Mouse (Mus musculus) ovary, postnatal 14 days (tissue): ENCODE results near the gene Zfp74.

ENCODE experiments used
- DNase-seq: peaks from one replicate; pipeline ENCODE4 v3.0.0; 2022; ENCODE audit warnings: low spot score

Gene Zfp74

DNA sequence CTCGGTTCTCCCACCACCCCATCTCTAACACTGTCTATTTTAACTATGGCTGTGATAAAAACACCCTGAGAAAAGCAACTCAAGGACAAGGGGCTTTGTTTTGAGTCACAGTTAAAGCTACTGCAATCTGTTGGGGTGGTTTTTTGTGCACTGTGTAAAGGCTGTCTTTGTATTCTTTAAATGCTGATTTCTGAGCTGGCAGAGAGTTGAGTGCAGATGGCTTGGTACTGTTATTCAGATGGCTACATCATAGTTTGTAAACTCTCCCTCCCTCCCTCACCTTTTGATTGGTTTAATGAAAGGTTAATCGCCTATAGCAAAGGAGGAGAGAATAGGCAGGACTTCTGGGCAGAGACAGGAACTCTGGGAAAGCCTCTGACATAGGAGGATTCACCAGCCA lies 9.7 kb downstream of the Zfp74 start:
- DNase-seq: no peak

DNA sequence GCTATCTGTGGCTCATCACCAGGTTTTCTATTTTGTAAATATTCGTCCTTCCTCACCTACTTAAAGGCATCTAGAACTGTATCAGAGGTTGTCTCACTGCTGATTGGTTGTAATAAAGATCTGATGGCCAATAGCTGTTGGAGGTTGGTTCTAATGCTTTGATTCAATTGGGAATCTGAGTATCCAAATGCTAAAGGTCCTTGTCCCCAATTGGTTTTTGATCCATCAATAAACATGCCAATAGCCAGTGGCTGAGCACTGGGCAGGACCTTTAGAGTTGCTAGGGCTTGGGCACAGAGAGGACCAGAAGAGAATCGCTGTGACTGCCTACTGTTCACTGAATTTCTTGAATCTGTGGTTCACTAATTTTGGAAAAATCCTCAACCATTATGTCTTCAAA lies 10.2 kb downstream of the Zfp74 start:
- DNase-seq: no peak

DNA sequence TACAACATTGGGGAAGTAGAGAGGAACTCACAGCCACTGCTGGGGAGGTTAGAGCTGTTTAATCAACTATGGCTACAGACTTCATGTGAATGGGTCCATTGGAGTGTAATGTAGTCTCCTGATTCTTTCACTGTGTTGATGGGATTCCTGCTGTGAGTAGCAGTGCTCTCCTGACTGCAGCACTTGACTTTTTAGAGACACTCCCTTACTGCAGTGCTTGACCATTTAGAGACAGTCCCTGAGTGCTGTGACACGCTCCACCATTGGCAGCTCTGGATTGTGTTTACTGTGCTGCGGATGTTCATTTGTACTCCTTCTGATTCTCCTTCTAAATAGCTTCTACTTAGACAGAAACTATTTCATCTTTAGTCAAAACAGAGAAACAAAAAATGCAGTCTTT lies 11.1 kb downstream of the Zfp74 start:
- no peak for DNase-seq

DNA sequence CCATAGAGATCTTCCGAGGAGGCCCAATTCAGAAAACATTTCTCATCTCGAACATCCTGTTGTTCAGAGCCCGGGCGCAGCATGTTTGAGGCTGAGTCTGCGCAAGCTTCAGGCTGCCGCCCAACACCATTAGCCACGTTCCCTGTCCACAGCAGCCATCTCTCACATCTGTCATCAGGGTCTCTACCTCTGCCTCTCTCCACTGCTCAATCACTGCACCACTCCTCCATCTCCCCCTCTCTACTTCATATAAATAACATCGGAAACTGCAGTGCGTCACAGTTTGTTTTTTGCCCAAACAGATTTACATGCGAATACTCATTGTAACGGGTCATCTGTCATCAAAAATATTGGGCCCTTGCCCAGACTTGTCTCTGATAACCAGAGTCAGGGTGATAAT lies 12.9 kb downstream of the Zfp74 start:
- no peak for DNase-seq

DNA sequence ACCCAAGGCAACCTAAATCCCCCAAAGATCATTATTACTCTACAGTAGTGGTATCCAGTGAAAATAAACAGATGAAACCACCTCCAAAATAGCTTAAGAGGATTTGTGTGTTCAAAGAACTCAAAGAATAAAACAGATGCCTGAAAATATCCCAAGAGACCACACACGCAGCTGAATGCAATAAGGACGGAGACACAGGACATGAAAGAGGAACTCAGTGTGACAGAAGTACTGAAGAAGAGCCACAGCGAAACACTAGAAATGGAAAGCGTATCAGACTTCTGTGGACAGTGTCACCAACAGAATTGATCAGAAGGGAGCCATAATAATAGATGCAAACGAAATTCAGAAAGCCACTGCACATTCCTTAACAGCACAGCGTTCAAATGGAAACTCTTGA lies 15.0 kb downstream of the Zfp74 start:
- no peak for DNase-seq

DNA sequence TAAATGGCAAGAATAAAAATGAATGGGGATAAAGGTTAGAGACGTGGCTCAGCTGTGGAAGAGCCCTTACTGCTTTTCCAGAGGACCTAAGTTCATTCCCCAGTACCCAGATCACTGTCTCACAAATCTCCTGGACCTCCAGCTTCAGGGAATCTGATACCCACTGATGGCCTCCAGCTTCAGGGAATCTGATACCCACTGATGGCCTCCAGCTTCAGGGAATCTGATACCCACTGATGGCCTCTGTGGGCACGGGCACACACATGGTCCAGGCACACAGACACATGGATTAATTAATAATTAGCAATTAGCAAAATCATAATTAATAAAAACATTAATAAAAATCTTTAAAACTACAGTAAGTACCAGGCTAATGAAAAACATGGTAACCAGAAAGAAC lies 31.1 kb downstream of the Zfp74 start:
- no peak for DNase-seq

DNA sequence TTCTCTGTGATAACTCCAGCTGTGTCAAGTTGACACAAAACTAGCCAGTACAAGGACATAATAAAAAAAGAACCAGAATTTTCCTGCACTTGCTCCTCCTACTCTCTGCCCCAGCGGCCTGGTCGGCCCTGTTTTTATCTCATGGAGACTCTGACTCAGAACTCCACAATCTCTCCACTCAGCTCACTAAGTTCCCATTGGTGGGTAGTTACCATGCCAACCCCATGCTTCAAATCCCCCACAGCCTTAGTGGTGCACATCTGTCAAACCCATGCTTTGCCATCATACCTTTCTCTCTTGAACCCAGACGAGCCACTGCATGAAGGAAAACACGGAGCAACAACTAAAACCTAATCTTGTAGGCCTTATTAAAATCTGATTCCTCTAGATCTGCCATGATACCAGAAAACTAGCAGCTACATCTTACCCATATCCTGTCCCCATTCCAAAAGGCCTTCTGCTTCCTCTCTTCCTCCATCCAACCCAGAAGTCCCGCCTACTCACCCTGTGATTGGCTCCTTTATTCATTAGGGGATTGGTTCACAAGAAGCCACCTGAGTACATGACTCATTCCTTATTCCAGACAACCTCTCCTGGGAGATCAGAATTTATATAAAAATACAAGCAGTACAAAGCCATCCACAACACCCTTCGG lies 32.3 kb downstream of the Zfp74 start:
- no peak for DNase-seq

DNA sequence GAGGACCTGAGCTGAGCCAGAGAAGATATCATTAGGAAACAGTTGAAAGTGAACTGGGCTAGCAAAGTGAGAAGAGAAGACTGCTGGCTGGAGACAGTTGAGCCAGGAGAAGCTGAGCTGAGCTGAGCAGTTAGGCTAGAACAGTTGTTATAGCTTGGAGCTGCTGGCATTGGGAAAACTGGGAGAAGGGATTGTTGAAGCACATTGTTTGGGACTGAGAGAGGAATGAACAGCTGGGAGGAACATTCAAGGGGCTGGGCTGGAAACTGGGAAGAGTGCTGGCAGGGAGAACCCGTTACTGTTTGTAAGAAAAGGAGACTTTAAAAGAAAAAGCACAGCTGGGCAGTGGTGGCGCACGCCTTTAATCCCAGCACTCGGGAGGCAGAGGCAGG lies 35.8 kb downstream of the Zfp74 start:
- no peak for DNase-seq

DNA sequence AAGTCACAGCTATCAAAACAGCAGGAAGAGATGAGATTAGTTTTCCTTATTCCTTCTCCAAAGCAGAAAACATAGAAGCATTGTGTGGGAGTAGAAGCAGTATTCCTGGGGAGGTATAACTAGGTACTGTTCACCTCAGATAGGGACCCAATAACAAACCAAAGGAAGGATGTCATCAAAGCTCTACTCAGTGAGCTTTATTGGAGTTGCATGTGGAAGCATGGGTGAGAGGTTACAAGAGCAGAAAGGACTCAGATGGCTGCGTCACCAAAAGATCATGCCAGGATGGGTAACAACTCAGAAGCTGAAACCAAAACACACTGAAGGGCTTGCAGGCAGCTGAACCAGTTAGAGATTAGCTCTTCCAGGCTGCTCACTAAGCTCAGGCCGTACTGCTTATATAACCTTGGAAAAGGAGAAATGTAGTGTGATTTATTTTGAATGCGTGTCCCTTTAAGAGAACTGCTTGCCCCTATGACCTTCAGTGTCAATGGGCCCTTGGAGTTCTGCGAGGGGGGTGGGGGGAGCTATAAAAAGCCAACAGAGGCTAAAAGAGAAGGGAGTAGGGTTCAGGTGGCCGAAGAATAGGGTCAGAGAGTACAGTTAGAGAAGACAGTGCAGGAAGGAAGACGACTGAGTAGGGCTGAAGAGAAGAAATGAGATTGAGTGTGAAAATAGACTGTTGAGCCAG lies 36.4 kb downstream of the Zfp74 start:
- no peak for DNase-seq

DNA sequence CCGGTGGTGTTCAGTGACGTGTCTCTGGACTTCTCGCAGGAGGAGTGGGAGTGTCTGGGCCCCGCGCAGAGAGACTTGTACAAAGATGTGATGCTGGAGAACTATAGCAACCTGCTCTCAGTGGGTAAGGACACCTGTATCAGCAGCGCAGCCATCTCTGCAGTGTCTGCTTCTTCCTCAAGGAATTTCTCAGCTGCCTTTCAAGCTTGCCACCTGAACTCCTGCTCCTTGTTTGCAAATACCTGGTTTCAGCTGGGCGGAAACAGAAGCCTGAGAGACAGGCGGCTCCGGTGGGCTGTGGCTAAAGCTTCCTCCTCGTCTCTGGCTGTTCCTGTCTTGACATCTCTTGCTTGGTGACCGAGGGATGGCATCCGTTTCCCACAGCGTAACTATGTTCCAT lies 41.7 kb downstream of the Zfp74 start:
- DNase-seq: no peak

DNA sequence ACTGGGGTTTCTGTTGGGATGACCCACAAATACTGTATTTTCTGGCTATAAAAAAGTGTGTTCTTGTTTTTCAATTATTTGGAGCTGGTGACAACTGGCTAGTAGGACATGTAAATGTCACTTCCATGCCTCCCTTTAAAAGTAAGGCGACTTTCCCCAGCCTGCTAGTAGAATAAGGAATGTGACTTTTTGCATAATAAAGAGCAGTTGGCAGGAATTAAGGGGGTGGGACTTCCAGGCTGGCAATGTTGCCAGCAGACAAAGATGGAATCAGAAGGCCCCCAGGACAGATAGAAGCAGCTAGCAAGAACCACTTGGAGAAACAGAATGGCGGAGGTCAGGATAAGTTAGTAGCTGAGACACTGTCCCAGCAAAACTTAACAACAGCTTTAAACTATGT lies 43.6 kb downstream of the Zfp74 start:
- DNase-seq: no peak

DNA sequence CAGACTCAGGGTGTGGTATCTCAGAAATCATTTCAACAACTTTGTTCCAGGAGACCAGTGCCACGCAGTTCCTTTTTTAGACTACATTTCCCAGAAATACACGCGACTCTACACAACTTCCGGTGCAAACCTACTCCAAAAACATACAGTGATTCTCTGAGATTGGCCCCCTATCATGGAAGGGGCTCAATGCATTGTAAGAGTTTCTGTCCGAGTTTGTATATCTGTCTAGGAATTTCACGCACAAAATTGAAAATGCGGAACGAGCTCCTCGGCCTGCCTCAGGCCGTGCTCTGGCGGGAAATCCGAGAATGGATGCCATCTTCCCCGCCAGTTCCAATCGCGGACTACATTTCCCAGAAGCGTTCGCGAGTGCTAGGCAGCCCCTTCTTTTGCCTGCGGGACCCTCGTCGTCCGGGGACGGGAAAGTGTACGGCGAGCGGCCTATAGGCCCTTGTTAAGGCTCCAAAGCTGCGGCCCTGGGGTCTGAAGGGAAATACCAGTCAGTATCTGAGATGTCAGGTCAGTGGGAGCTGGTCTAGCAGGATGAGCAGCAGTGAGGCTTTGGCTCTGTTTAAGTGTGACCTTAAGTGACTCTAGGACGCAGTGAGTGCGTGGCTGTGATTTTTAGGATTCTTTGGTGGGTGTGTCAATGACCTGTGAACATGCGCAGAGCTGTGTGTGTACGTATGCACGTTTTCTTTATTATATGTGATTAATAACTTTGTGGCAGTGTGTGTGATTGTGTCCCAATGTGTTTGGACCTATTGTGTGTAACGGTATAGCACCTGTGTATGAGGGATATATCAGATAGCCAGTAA lies 45.5 kb downstream of the Zfp74 start, which contains the start of gene Zfp383:
TSS of gene Zfp383 (plus strand) at position 94 of the 821 bp plus-strand sequence.
- DNase-seq: peak; percentile 60

DNA sequence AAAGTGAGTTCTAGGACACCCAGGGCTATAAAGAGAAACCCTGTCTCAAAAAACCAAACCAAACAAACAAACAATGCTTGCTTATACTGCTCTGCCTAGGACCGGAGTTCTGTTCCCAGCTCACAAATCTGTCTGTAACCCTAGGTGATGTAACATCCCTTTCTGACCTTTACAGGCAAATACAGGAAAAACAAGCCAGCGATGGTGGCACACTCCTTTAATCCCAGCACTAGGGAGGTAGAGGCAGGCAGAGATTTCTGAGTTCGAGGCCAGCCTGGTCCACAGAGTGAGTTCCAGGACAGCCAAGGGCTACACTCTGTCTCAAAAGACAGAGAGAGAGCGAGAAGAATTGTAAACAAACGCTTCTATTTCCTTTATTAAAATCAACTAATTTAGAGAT lies 46.7 kb downstream of the Zfp74 start:
- DNase-seq: no peak

DNA sequence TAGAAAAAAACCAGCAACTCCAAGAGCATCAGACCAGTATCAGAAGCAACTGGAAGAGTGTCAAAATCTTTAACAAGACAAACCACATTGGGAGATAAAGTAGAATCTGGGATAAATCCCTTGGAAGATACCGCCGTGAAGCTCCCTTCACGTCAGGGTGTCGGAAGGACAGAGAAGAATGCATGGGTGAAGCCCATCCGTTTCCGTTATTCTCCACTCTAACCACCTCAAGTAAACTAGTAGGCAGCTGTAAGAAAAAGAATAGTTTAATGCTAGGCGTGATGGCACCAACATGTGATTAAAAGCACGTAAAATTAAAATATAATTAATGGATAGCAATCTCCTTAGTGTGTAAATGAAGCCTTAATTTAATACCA lies 47.2 kb downstream of the Zfp74 start:
- DNase-seq: no peak

DNA sequence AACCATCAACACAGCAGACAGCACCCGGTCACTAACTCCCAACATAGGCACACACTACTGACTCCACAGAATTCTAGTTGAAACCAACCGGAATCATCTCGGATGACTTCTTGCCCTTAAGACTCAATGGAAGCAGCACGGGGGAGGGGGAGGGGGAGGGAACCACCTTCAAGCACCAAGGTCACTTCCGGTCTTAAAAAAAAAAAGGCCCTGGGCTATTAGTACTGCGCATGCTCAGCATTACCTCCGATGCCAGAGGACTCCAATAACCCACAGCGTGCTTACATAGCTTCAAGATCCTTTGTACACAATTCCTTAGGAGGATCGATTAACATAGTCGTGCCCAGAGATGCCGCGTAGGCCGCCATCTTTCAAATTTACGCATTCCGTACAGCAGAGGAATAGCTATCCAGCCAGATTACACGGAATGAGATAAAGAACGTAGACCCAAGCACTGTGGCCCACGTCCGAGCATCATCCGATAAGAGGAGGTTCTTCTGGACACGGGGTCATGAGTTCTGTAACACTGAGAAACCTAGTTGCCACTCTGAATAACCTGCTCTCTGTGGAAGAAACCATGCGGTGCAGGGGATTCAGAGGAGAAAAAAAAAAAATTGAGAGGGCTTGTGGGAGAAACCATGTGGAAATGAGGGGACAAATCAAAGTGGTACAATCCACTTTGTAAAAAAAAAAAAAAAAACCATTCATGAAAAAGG lies 47.8 kb downstream of the Zfp74 start, which contains the start of gene Zfp27:
TSS of gene Zfp27 (minus strand) at position 607 of the 716 bp plus-strand sequence.
- peak; percentile 30 for DNase-seq

DNA sequence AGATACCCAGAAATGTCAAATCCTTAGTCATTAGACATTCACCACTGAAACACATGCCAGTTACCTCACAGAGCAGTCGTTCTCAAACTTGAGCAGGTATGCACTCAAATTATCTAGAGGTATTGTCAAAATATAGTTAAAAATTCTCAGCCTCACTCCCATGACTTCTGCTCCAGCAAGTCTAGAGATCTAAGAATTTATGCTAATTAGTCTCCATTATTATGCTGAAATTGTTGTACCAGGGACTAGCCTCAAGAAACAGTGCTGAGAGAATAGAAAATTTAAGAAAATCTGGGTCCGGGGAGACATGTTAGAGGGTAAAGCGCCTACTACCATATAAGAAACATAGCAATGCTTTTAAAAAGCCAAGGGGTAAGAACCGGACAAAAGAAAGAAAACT lies 49.8 kb downstream of the Zfp74 start:
- DNase-seq: no peak

DNA sequence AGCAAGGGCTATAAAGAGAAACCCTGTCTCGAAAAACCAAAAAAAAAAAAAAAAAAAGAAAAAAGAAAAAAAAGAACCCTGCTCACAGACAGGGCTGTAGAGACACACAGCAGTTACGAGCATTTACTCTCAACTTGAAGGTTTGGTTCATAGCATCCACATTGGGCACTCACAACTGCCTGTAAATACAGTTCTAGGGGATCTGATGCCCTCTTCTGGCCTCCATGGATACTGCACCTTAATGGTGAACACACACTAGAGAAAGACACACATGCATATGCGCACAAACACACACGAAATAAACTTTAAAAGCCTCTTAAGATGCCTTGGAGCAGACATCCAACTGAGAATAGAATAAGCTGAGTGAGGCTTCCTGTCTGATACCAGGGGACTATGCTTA lies 55.5 kb downstream of the Zfp74 start:
- DNase-seq: no peak

DNA sequence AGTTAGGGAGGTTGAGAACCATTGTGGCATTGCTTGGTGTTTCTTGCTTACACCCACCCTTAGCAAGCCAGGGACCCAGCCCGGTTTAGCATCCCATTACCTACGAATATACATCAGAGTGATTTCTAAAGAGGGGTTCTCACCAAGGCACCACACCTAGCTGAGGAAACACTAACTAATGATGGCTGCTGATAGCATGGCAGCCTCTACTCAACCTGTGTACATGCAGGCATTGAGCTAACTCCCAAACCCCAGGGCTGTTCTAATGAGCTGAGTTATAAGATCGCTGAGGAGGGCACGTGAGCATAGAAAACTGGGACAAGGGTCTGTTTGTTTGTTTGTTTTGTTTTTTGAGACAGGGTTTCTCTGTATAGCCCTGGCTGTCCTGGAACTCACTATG lies 61.1 kb downstream of the Zfp74 start:
- no peak for DNase-seq

DNA sequence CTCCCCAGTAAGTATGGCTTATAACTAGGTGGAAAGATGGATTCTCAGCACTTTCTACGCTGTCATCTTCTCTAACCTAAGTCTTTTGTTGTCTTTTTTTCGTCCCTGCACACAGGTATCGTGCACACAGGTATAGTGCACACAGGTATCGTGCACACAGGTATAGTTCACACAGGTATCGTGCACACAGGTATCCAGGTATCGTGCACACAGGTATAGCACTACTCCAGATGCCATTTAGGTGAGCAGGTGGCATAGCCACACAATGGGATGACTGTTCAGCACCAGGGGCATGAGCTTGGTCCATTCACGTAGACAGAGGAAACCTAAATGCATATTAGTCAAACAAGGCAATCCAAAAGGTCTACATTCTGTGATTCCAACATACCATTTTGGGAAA lies 63.4 kb downstream of the Zfp74 start:
- DNase-seq: no peak

DNA sequence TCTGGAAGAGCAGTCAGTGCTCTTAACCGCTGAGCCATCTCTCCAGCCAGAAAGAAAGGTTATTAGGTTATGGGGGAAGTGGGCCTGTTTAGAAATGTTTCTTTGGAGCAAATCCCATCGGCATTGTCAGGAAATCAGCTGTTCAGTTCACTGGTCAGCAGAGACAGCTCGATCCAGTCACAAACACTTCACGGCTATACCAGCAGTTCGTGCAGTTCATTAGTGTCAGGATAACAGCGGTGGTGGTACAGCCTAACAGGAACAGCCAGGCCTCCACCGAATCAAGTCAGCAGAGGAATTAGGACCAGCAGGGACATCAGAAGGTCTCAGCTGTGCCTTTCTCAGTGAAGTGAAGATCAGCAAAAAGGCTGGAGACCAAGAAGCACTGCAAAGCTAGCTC lies 73.0 kb downstream of the Zfp74 start:
- no peak for DNase-seq
